Mouse (Mus musculus): Measurements from ENCODE around the gene Gpa33. TPM values are rescaled to one million over a fixed set of nuclear protein-coding genes. Genes with fewer than 3 reads are reported as not detected.

The Gpa33 gene
- total RNA-seq, 1 experiment from 2014 or later, result not detected

GRCm38 (mm10) chr1:166153351-166154120 lies 23.5 kb downstream of the Gpa33 start:
- ATAC-seq (replicated peaks in 1 of 2; ENCODE audit: insufficient read depth in 1 of 2, low FRiP score in 2 of 2, low TSS enrichment in 1 of 2, low read depth in 1 of 2, poor library complexity in 2 of 2, severe bottlenecking in 2 of 2), result peak; percentile 60 to 66; a peak in 3 of 4 replicates

DNA sequence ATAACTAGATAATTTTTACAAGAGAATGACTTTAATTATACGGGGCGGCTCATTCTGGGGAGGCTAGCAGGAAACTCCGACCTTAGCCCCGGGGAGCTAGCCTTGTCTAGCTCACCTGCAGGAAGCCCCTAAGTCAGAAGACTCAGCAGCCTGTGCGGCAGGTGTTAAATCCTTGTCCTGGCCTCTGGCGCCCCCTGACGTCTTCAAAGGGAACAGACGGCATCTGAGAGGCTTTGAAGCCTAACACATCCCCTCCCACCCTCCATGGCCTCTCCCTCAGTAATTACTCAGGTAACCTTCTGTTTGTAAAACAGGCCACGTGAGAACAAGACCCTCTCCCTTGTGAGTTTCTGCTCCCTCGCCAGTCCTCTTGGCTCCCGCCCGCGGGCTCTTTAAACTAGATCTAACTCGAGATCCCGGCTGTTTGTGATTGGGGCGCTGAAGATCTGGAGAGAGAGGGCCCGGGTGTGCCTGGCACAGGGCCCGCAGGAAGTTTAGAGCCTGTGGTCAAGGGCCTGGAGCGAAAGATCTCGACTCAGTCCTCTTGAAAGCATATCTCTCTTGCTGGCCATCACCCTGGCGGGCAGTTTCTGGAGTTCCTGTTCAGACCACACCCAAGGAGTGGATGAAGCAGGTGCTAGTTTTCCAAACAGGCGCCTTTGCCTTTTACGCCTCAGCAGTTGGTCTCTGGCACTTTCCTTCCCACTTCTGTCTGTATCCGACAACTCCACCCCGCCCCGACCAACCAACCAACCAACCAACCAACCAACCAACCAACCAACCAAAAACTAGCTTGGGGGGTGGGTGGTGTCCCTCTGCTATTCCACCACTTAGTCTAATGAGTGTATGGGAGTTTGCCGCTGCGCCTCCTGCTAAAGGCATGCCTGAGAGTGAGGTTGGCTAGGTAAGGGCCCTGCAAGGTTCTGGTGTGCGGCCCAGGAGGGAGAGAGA lies 24.4 kb downstream of the Gpa33 start:
- ATAC-seq (replicated peaks in 1 of 2; ENCODE audit: insufficient read depth in 1 of 2, low FRiP score in 2 of 2, low TSS enrichment in 1 of 2, low read depth in 1 of 2, poor library complexity in 2 of 2, severe bottlenecking in 2 of 2), result peak; percentile 74 to 78

DNA sequence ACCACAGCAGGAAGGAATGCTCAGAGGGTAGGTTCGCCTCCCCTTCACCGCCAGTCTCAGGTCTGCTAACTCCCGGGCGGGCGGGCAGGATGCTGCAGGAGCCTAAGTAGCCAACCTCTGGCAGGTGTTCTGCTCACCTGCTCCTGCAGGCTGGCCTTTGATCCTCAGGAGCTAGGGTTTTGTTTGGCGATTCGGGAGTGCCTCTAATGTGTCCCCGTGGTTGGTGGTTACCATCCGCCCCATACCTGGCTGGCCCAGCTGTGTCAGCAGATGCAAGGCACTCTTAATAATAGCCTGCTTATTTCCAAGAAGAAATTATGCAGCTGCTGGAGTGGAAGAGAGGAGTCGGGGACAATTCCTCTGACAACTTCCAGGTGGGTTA lies 25.1 kb downstream of the Gpa33 start:
- ATAC-seq (replicated peaks in 1 of 2; ENCODE audit: insufficient read depth in 1 of 2, low FRiP score in 2 of 2, low TSS enrichment in 1 of 2, low read depth in 1 of 2, poor library complexity in 2 of 2, severe bottlenecking in 2 of 2), result no peak

DNA sequence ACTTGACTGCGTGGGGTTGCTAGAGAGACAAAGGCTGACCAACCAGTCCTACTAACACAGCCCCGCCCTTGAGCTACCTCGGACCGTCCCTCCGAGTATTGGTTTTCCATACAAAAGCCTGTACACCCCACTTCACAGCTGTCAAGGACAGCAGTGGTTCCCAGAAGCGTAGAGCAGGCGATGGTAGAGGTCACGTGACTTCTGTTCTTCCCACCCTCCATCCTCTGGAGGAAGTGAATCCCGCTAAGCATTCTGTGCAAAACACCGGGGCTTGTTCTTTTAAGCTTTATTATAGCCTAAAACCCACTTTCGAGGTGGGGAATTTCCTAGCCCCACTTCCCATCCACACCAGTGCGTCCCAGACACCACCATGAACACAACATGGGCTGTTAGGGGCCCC lies 27.7 kb downstream of the Gpa33 start:
- no peak for ATAC-seq (replicated peaks in 1 of 2; ENCODE audit: insufficient read depth in 1 of 2, low FRiP score in 2 of 2, low TSS enrichment in 1 of 2, low read depth in 1 of 2, poor library complexity in 2 of 2, severe bottlenecking in 2 of 2)

- no peak for ATAC-seq (replicated peaks in 1 of 2; ENCODE audit: insufficient read depth in 1 of 2, low FRiP score in 2 of 2, low TSS enrichment in 1 of 2, low read depth in 1 of 2, poor library complexity in 2 of 2, severe bottlenecking in 2 of 2)
Observed at GRCm38 (mm10) chr1:166158664-166159063, 28.6 kb downstream of the Gpa33 start.

GRCm38 (mm10) chr1:166160111-166160510 lies 30.1 kb downstream of the Gpa33 start:
- no peak for ATAC-seq (replicated peaks in 1 of 2; ENCODE audit: insufficient read depth in 1 of 2, low FRiP score in 2 of 2, low TSS enrichment in 1 of 2, low read depth in 1 of 2, poor library complexity in 2 of 2, severe bottlenecking in 2 of 2)

DNA sequence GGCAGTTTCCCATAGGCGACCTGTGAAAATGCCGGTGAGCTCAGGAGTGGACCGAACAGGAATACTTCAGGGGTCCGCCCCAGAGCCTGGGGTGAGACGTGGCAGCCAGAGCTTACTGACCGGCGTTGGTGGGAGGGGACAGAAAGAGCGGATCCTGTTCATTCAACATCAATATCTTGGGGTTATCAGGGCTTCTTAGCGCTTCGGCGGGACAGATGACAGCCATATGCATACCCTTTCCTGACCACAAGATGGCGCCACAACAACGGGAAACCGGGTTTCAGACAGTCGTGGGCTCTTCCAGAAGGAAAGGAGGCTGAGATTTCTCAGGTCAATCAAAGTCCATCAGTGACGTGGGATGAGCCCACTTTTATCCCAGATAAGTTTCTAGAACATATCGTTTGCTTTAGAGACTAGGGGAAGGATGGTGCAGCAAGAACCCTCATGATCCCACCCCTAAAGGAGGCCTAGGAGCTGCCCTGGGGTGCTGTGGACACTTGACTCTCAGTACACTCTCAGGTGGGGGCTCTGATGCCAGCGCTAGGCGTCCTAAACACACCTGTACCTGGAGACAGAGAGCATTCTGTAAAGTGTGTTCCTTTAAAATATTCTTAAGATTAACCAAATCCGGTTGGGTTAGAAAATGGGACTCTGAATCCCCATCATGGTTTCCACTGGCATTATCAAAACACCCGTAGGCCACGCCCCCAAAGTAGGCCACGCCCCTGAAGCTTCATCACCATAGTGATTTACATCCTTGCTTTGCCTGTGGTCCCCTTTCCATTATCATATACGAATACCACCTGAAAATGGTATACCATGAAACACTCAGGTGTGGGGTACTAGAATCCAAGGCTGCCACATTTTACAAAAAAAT lies 30.8 kb downstream of the Gpa33 start:
- ATAC-seq (replicated peaks in 1 of 2; ENCODE audit: insufficient read depth in 1 of 2, low FRiP score in 2 of 2, low TSS enrichment in 1 of 2, low read depth in 1 of 2, poor library complexity in 2 of 2, severe bottlenecking in 2 of 2), result peak; percentile 57 to 63; a peak in 2 of 4 replicates

DNA sequence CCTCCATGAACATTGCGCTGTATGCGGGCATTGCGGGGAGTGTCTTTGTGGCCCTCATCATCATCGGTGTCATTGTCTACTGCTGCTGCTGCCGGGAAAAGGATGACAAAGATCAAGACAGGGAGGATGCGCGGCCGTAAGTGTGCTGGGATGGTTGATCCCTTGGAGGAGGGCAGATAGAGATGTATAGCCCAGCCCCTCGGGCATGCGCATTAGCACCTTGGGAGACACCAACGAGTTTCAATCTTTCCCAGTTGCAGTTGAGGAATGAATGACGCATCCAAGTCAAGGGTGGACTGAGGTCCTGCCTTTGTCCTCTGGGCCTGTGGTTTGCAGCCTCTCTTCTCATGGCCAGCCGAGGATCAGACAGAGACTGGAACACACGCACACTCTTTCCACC lies 34.5 kb downstream of the Gpa33 start:
- ATAC-seq (replicated peaks in 1 of 2; ENCODE audit: insufficient read depth in 1 of 2, low FRiP score in 2 of 2, low TSS enrichment in 1 of 2, low read depth in 1 of 2, poor library complexity in 2 of 2, severe bottlenecking in 2 of 2), result no peak

DNA sequence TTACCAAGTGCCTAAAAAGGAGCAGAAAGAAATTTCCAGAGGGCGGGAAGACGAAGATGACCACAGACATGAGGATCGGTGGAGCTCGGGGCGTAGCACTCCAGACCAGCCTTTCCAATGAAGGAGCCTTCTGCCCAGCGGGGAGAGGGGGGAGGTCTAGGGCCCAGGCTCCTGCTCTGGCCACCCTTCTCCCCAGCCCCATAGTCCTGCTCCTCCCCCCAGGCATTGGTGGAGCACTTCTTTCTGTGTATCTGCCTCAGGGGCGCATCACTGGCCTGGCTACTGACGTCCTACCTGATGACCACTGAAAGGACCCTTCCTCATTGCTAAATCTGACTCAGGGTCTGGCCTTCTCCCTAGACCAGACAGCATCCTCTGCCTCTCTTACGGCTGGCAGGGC lies 35.1 kb downstream of the Gpa33 start:
- ATAC-seq (replicated peaks in 1 of 2; ENCODE audit: insufficient read depth in 1 of 2, low FRiP score in 2 of 2, low TSS enrichment in 1 of 2, low read depth in 1 of 2, poor library complexity in 2 of 2, severe bottlenecking in 2 of 2), result no peak

DNA sequence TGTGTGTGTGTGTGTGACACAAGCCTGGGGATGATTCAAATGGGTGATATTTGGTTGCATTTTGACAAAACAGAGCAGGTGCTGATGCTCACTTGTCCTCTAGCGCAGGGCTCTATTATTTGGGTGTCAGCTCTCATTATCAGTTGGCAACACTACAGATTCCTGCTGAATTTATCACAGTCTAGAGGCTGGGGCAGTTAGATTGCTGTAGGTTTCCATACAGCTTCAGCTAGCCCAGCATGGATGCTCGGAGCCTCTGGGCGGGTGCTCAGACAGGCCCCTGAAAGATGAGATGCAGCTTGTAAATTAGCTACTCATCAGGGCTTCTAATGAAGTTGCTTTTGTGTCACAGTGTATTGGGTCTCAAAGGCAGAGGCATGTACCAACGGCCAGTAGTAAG lies 37.4 kb downstream of the Gpa33 start:
- ATAC-seq (replicated peaks in 1 of 2; ENCODE audit: insufficient read depth in 1 of 2, low FRiP score in 2 of 2, low TSS enrichment in 1 of 2, low read depth in 1 of 2, poor library complexity in 2 of 2, severe bottlenecking in 2 of 2), result no peak

DNA sequence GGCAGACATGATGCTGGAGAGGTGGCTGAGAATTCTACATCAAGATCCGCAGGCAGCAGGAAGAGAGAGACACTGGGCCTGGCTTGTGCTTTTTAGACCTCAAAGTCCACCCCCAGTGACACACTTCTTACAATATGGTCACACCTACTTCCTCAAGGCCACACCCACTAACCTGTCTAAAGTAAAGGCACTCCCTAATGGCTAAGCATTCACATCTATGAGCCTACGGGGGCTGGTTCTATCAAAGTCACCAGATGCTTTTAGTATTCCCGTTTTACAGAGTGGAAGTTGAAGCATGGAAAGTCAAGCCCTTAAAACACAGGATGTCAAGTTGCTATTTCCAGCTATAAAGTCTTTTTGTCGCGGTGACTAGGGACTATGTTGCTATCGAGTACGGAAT lies 38.0 kb downstream of the Gpa33 start:
- no peak for ATAC-seq (replicated peaks in 1 of 2; ENCODE audit: insufficient read depth in 1 of 2, low FRiP score in 2 of 2, low TSS enrichment in 1 of 2, low read depth in 1 of 2, poor library complexity in 2 of 2, severe bottlenecking in 2 of 2)

GRCm38 (mm10) chr1:166169713-166170112 lies 39.7 kb downstream of the Gpa33 start:
- ATAC-seq (replicated peaks in 1 of 2; ENCODE audit: insufficient read depth in 1 of 2, low FRiP score in 2 of 2, low TSS enrichment in 1 of 2, low read depth in 1 of 2, poor library complexity in 2 of 2, severe bottlenecking in 2 of 2), result no peak

DNA sequence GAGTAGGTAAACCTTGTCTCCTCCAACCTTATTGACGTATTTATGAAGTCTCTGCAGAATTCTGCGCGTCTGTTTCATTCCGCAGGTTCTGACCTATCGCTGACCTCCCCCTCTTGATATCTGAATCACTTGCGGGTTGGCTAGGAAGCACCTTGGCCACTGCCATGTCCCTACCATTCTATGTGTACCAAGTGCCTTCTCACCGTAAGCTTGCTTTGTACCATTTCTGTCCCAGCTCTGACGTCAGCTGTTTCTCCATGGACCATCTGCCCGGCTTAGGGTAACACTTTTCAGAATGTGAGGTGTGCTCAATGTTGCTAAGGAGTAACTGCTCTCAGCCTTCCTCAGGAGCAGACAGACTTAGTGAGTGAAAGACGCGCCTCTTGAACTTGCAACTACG lies 40.8 kb downstream of the Gpa33 start:
- no peak for ATAC-seq (replicated peaks in 1 of 2; ENCODE audit: insufficient read depth in 1 of 2, low FRiP score in 2 of 2, low TSS enrichment in 1 of 2, low read depth in 1 of 2, poor library complexity in 2 of 2, severe bottlenecking in 2 of 2)

- peak in 1 of 2 experiments; percentile 67; a peak in 2 of 4 replicates for ATAC-seq (replicated peaks in 1 of 2; ENCODE audit: insufficient read depth in 1 of 2, low FRiP score in 2 of 2, low TSS enrichment in 1 of 2, low read depth in 1 of 2, poor library complexity in 2 of 2, severe bottlenecking in 2 of 2)
Observed at GRCm38 (mm10) chr1:166172992-166173391, 43.0 kb downstream of the Gpa33 start.

DNA sequence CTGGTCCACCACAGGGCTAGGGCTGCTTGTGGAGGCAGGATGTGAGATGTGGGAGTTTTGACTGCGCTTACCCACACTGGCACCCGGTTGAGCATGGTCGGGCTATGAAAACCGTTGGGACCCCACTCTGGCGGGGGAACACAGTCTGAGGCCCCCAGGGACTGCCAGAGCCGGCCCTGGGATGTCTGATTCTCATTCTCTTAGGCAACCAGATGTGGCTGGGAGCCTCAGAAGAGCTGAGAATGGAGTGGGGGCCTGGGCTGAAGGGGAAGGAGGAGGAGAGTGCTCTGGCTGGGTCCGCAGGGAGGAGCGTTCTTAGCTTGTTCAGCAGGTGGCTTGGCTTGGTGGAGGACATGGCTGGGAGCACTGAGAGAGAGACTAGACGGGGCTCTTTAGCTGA lies 43.6 kb downstream of the Gpa33 start:
- no peak for ATAC-seq (replicated peaks in 1 of 2; ENCODE audit: insufficient read depth in 1 of 2, low FRiP score in 2 of 2, low TSS enrichment in 1 of 2, low read depth in 1 of 2, poor library complexity in 2 of 2, severe bottlenecking in 2 of 2)

DNA sequence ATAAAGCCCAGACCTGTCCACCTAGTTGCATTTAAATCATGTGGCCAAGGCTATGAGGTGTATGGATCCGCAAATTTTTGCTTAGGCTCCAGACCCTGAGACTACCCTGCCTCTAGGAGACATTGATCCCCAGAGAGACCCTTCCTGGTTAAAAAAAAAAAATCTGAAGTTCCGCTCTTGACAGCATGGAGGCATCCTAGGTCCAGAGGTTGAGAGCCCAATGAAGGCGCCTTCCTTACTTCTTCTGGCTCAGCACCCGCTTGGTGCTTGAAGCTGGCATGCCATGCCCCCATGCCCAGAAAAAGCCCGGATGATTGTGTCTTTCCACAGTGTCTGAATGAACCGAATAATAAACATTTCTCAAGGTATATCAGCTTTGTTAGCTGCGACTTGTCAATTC lies 51.5 kb downstream of the Gpa33 start:
- ATAC-seq (replicated peaks in 1 of 2; ENCODE audit: insufficient read depth in 1 of 2, low FRiP score in 2 of 2, low TSS enrichment in 1 of 2, low read depth in 1 of 2, poor library complexity in 2 of 2, severe bottlenecking in 2 of 2), result no peak

- no peak for ATAC-seq (replicated peaks in 1 of 2; ENCODE audit: insufficient read depth in 1 of 2, low FRiP score in 2 of 2, low TSS enrichment in 1 of 2, low read depth in 1 of 2, poor library complexity in 2 of 2, severe bottlenecking in 2 of 2)
Observed at GRCm38 (mm10) chr1:166182952-166183627, 53.1 kb downstream of the Gpa33 start.

Measured in hematopoietic stem cell, adult 5-6 weeks (primary cell).